Mouse (Mus musculus) thymus, adult 18-20 months (tissue): ENCODE measurements around the gene Cask.

Experiments
- DNase-seq, 2 experiments: peaks; one replicate each; pipeline ENCODE4 v3.0.0; 2022; ENCODE audit warnings: mixed read lengths in 2 of 2

The Cask gene

GRCm38 (mm10) chrX:13513127-13513526 is 338.0 kb downstream of the Cask start:
- no peak for DNase-seq

DNA sequence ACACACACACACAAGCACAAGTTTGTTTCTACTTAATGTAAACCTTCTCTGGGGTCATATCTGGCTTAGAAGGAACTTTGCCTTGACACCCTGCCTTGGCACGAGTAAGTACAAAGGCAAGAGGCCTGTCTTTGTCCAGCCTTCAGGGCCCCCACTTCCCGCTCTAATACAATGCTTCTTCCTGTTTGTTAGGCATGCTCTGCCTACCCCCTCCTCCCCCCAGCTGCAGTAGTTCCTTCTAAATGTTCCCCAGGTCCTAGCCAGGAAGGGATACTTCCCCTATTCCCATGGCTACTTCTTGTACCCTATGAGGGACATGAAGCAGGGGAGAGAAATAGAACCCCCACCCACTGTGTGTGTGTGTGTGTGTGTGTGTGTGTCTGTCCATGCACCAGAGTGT is 344.8 kb downstream of the Cask start:
- no peak for DNase-seq

- DNase-seq: no peak
These were observed 346.8 kb downstream of the Cask start for GRCm38 (mm10) chrX:13504389-13504788.

DNA sequence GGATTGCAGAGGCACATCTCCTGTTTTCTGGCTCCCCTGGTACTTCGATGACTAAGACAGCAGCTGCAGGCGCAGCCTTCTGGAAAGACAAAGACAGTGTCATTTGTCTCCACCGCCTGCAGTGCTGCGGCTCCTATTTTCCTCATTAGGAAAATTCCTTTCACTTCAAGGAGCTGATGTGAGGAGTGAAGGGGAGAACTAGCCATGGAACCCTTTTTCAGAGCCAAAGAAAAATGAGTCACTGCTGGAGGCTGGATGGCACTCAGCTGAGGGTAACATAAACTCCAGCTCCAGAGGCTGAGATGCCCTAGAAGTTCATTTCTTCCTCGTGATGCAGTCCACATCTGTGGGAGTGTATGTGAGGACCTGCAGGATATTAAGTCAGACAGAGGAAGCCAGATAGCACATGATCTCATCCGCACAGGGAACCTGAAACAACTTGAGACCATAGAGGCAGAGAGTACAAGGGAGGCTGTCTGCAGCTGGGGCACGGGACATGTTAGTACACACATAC is 348.2 kb downstream of the Cask start:
- DNase-seq: no peak

DNA sequence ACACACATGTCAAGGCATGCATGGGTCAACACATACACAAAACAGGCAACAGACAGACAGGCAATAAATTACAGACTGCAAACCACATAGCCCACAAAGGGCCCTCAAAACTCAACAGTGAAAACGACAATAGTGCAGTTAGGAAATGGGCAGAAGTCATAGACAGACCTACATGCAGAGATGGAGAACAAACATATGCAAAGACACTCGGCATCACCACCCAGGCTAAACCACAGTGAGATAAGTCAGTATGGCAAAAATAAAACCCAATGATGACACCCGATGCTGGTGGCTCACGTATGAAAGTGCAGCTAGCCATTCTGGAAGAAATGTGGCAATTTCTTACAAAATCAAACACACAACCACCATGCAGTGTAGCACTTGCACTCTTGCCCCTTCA is 350.9 kb downstream of the Cask start:
- DNase-seq: no peak

- no peak for DNase-seq
These were observed 356.1 kb downstream of the Cask start for GRCm38 (mm10) chrX:13494892-13495703.

- DNase-seq: no peak
These were observed 358.2 kb downstream of the Cask start for GRCm38 (mm10) chrX:13492922-13493321.

DNA sequence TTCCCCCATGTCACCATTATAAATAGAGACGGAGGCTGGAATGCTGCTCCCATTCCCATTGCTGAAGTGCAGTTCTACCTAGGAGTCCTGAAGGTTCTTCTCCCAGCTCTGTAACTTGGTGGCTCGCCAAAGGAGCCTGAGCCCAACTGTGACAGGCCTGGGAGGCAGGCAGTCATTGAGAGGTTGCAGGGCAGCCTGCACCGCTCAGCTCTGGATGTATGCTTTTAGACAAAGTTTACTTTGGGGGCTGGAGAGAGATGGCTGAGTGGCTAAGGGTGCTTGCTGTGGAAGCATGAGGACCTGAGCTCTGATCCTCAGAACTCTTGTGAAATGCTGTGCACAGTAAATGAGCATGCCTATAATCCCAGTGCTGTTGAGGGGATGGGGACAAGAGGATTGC is 360.2 kb downstream of the Cask start:
- DNase-seq: no peak

- no peak for DNase-seq
These were observed 361.4 kb downstream of the Cask start for GRCm38 (mm10) chrX:13489761-13490160.

GRCm38 (mm10) chrX:13489001-13489400 is 362.2 kb downstream of the Cask start:
- no peak for DNase-seq

- DNase-seq: no peak
These were observed 366.7 kb downstream of the Cask start for GRCm38 (mm10) chrX:13484447-13484846.

GRCm38 (mm10) chrX:13482576-13482975 is 368.6 kb downstream of the Cask start:
- no peak for DNase-seq

- DNase-seq: no peak
These were observed 371.6 kb downstream of the Cask start for GRCm38 (mm10) chrX:13479570-13479969.

GRCm38 (mm10) chrX:13478298-13478697 is 372.9 kb downstream of the Cask start:
- no peak for DNase-seq

GRCm38 (mm10) chrX:13477596-13477995 is 373.6 kb downstream of the Cask start:
- no peak for DNase-seq

GRCm38 (mm10) chrX:13475382-13475781 is 375.8 kb downstream of the Cask start:
- DNase-seq: no peak

DNA sequence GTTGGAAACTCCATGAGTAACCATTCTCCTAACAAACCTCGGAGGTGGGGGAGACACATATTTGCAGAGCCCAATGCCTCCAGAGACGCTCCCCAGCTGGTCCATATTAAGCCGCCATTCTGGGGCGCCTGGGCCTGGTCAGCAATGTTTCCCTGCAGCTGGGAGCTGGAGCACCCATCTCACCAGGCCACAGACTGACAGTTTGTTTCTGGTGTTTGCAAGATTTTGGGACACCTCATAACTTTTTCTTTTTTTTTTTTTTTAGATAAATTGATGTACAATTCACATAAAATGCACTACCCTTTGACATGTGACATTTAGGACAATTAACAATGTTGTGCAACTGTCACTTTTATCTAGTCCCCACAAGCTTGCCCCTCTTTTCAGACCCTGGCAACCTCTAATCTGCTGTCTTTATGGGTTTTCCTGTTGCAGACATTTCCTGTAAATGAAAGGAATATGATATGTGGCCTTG is 378.4 kb downstream of the Cask start:
- no peak for DNase-seq

GRCm38 (mm10) chrX:13471925-13472324 is 379.2 kb downstream of the Cask start:
- DNase-seq: no peak

DNA sequence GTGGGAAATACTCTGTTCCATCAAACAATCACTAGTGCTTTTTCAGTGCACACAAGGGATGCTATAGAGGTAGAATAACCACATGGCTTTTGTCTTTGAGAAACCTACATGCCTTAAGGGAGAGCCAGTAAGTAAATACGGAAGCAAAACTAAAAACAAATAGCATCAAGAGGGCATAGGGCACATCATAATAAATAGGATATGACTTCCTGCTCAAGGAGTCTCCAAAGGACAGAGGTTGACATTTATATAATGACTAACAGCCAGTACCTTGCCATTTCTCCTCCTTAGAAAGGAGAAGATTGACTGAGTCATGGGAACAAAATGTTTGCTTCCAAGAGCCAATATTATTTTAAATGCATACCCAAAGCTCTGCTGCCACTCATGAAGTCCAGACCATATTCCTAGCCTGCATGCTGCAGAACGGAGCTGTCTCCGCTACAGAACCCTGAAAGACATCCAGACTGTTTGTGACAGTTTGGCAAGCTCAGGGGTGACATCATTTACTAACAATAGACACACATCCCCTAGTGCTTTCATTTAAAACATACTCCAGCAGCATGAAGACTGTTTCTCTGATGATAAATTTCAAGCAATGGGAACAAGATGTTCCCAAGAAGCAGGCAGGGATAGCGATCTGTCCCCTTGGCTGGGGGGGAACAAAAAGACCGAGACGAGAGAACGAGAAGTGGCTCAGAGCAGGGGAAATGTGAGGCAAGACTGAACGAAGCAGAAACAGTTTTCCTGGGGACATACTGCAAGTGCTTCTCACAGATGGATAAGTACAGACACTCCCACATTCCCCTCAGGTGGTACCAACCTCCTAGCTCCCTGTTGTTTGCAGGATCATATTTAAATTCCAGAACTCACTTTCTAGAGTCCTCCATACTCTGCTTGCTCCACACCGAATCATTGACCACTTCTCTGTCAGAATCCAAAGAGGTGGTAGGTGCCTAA is 381.7 kb downstream of the Cask start:
- DNase-seq: no peak

DNA sequence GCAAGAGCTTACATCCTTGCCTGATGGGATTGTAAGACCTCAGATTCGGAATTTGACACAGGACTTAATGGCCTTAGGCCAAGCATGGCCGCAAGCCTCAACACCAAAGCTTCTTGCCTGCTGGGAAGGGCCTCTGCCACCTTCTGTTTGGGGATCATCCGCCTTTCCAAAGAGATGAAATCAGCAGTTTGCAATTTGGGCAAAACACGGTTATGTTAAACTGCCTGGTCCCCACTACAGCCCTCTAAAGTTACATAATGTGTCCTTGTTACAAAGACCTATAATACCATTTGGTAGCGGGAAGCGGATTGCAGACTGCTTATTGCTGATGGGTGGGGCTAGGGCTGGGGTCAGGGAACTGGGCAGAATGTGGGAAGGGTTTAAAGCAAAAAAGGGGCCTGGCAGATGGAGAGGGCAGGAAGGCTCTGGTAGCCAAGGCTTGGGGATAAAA is 384.0 kb downstream of the Cask start:
- DNase-seq: no peak
